Mouse (Mus musculus) E14TG2a.4 (cell line): ENCODE results near the gene Rph3al.

ENCODE experiments used
- H3K27me3 ChIP-seq: 2 replicates; pipeline ENCODE4 v1.6.1; 2014; ENCODE audit warnings: low read length, control low read depth; ENCODE audit not compliant: insufficient read depth
- H3K36me3 ChIP-seq: 2 replicates; pipeline ENCODE4 v1.6.1; 2014; ENCODE audit warnings: low read length, control low read depth; ENCODE audit not compliant: insufficient read depth
- H3K4me1 ChIP-seq: replicated peaks from 2 replicates; pipeline ENCODE4 v1.6.1; 2014; ENCODE audit warnings: low read depth, low read length, control low read depth
- H3K4me3 ChIP-seq: replicated peaks from 2 replicates; pipeline ENCODE4 v1.5.1; 2014; ENCODE audit warnings: mild to moderate bottlenecking, low read length
- H3K9me3 ChIP-seq: 2 replicates; pipeline ENCODE4 v1.6.1; 2014; ENCODE audit warnings: low read length, control low read depth
- CTCF ChIP-seq: conservative IDR thresholded peaks from 2 replicates; pipeline ENCODE4 v1.5.1; 2014; ENCODE audit warnings: low read length
- NANOG ChIP-seq: IDR thresholded peaks from 2 replicates; pipeline ENCODE4 v1.6.1; 2014; ENCODE audit warnings: borderline replicate concordance, low read length, mixed read lengths
- POU5F1 ChIP-seq: IDR thresholded peaks from 2 replicates; pipeline ENCODE4 v1.6.1; 2014; ENCODE audit warnings: low read length, borderline replicate concordance

Rph3al gene

GRCm38 (mm10) chr11:75938379-75938906, at the start of gene Rph3al:
Gene Rph3al, minus strand, starts transcription at chr11:75938429.
- peak within 1 kb of the TSS; percentile 58 for H3K4me3 ChIP-seq
- TF ChIP-seq CTCF (no peak), POU5F1 (no peak), NANOG (no peak)
- H3K9me3 ChIP-seq, result peaks cover 7% of the 10 kb centered on the region
- H3K4me1 ChIP-seq, result peaks cover 19% of the 10 kb centered on the region
- peaks cover 5% of the 10 kb centered on the region for H3K27me3 ChIP-seq
- H3K36me3 ChIP-seq, result no peaks in the 10 kb centered on the region

GRCm38 (mm10) chr11:75985948-75986347, 47.7 kb upstream of the Rph3al start:
- no peaks in the 10 kb centered on the region; the same call in 1 of the 2 replicates for H3K27me3 ChIP-seq
- H3K9me3 ChIP-seq, result no peaks in the 10 kb centered on the region
- no peak overlapping the region for H3K4me3 ChIP-seq
- no peaks in the 10 kb centered on the region for H3K36me3 ChIP-seq
- no peak for TF ChIP-seq POU5F1
- no peak for TF ChIP-seq CTCF
- TF ChIP-seq NANOG, result no peak
- peaks cover 3% of the 10 kb centered on the region; the same call in 1 of the 2 replicates for H3K4me1 ChIP-seq

GRCm38 (mm10) chr11:75984581-75984980, 46.4 kb upstream of the Rph3al start:
- no peaks in the 10 kb centered on the region for H3K4me1 ChIP-seq
- TF ChIP-seq NANOG (no peak), POU5F1 (no peak), CTCF (no peak)
- no peak overlapping the region for H3K4me3 ChIP-seq
- no peaks in the 10 kb centered on the region for H3K9me3 ChIP-seq
- no peaks in the 10 kb centered on the region; the same call in 1 of the 2 replicates for H3K27me3 ChIP-seq
- no peaks in the 10 kb centered on the region for H3K36me3 ChIP-seq

- Histone ChIP-seq H3K4me1 (no peaks in the 10 kb centered on the region), H3K36me3 (no peaks in the 10 kb centered on the region), H3K27me3 (no peaks in the 10 kb centered on the region), H3K4me3 (no peak overlapping the region), H3K9me3 (no peaks in the 10 kb centered on the region)
- TF ChIP-seq CTCF (peak; percentile 30), NANOG (no peak), POU5F1 (no peak)
Observed at GRCm38 (mm10) chr11:75983194-75983593, 45.0 kb upstream of the Rph3al start.

- TF ChIP-seq POU5F1 (no peak), CTCF (no peak), NANOG (no peak)
- H3K36me3 ChIP-seq, result no peaks in the 10 kb centered on the region
- H3K4me3 ChIP-seq, result no peak overlapping the region
- H3K9me3 ChIP-seq, result no peaks in the 10 kb centered on the region
- no peaks in the 10 kb centered on the region for H3K27me3 ChIP-seq
- H3K4me1 ChIP-seq, result no peaks in the 10 kb centered on the region; the same call in 1 of the 2 replicates
Observed at GRCm38 (mm10) chr11:75980413-75980812, 42.2 kb upstream of the Rph3al start.

- Histone ChIP-seq H3K9me3 (peaks cover 6% of the 10 kb centered on the region; the same call in 1 of the 2 replicates), H3K4me1 (no peaks in the 10 kb centered on the region; the same call in 1 of the 2 replicates), H3K27me3 (no peaks in the 10 kb centered on the region), H3K36me3 (no peaks in the 10 kb centered on the region), H3K4me3 (no peak overlapping the region)
- TF ChIP-seq NANOG, result no peak
- no peak for TF ChIP-seq CTCF
- no peak for TF ChIP-seq POU5F1
Observed at GRCm38 (mm10) chr11:75978051-75978450, 39.8 kb upstream of the Rph3al start.

- no peak overlapping the region for H3K4me3 ChIP-seq
- H3K4me1 ChIP-seq, result no peaks in the 10 kb centered on the region; the same call in 1 of the 2 replicates
- H3K36me3 ChIP-seq, result no peaks in the 10 kb centered on the region
- H3K27me3 ChIP-seq, result no peaks in the 10 kb centered on the region
- peaks cover 6% of the 10 kb centered on the region; the same call in 1 of the 2 replicates for H3K9me3 ChIP-seq
- TF ChIP-seq POU5F1 (no peak), NANOG (no peak), CTCF (no peak)
Observed at GRCm38 (mm10) chr11:75976748-75977147, 38.5 kb upstream of the Rph3al start.

GRCm38 (mm10) chr11:75973988-75974387, 35.8 kb upstream of the Rph3al start:
- peaks cover 6% of the 10 kb centered on the region; the same call in 1 of the 2 replicates for H3K9me3 ChIP-seq
- no peak overlapping the region for H3K4me3 ChIP-seq
- TF ChIP-seq NANOG (no peak), CTCF (peak; percentile 79)

GRCm38 (mm10) chr11:75972916-75973567, 34.8 kb upstream of the Rph3al start:
- H3K36me3 ChIP-seq, result no peaks in the 10 kb centered on the region
- H3K4me1 ChIP-seq, result no peaks in the 10 kb centered on the region; the same call in 1 of the 2 replicates

More at GRCm38 (mm10) chr11:75973988-75974387, 35.8 kb upstream of the Rph3al start:
- Histone ChIP-seq H3K27me3 (peaks cover 13% of the 10 kb centered on the region), H3K36me3 (no peaks in the 10 kb centered on the region), H3K4me1 (no peaks in the 10 kb centered on the region; the same call in 1 of the 2 replicates)

More at GRCm38 (mm10) chr11:75972916-75973567, 34.8 kb upstream of the Rph3al start:
- TF ChIP-seq NANOG, result no peak
- no peak for TF ChIP-seq POU5F1
- TF ChIP-seq CTCF, result no peak
- Histone ChIP-seq H3K27me3 (peaks cover 23% of the 10 kb centered on the region), H3K9me3 (peaks cover 6% of the 10 kb centered on the region; the same call in 1 of the 2 replicates), H3K4me3 (no peak overlapping the region)
